Mouse (Mus musculus) heart, embryonic 15.5 days (tissue): ENCODE results near the gene Nhlh1. TPM values are rescaled to one million over a fixed set of nuclear protein-coding genes. Genes with fewer than 3 reads are reported as not detected.
A peak's percentile ranks its signal among the peaks of the same experiment; 100 is the strongest.

ENCODE experiments used
- ATAC-seq: fragments of 200-750 bp; cut with Nextera tagmentation; replicated peaks from 2 replicates; pipeline ENCODE4 v1.8.0; 2017; ENCODE audit warnings: low read depth, moderate TSS enrichment; ENCODE audit not compliant: insufficient number of reproducible peaks, insufficient read depth, low FRiP score
- H3K27ac ChIP-seq: fragments of 300-500 bp; sonication (generic); 2 replicates; pipeline ENCODE4 v1.5.1; 2015; ENCODE audit warnings: mild to moderate bottlenecking, inconsistent platforms
- H3K27me3 ChIP-seq: fragments of 300-500 bp; sonication (generic); 2 replicates; pipeline ENCODE4 v1.6.1; 2015; ENCODE audit warnings: inconsistent platforms
- H3K36me3 ChIP-seq: fragments of 300-500 bp; sonication (generic); 2 replicates; pipeline ENCODE4 v1.6.1; 2015; ENCODE audit warnings: mild to moderate bottlenecking, inconsistent platforms
- H3K4me1 ChIP-seq: fragments of 300-500 bp; sonication (generic); replicated peaks from 2 replicates; pipeline ENCODE4 v1.6.1; 2015; ENCODE audit warnings: inconsistent platforms
- H3K4me2 ChIP-seq: fragments of 300-500 bp; sonication (generic); 2 replicates; pipeline ENCODE4 v1.6.1; 2015; ENCODE audit warnings: inconsistent platforms, mild to moderate bottlenecking, moderate library complexity
- H3K4me3 ChIP-seq: fragments of 300-500 bp; sonication (generic); 2 replicates; pipeline ENCODE4 v1.5.1; 2015; ENCODE audit warnings: mild to moderate bottlenecking, inconsistent platforms
- H3K9ac ChIP-seq: fragments of 300-500 bp; sonication (generic); 2 replicates; pipeline ENCODE4 v1.6.1; 2015; ENCODE audit warnings: mild to moderate bottlenecking, inconsistent platforms
- H3K9me3 ChIP-seq: fragments of 300-500 bp; sonication (generic); replicated peaks from 2 replicates; pipeline ENCODE4 v1.6.1; 2016; ENCODE audit warnings: inconsistent platforms
- WGBS: fragments of 180-500 bp; shearing (Covaris S2); methylation state at CpG from one replicate; pipeline ENCODE4 v1.1.7; 2015; ENCODE audit warnings: mixed read lengths; 5-methylcytosine and 5-hydroxymethylcytosine counted together
- polyA plus RNA-seq: library from polyadenylated mRNA; unstranded; fragments of >200 nt; fragmentation: Nextera tagmentation; extraction: Ambion mirVana; gene quantifications from 2 replicates; pipeline ENCODE4 v1.2.1, GENCODE M21; 2015

Nhlh1 gene
- not detected in 2 replicates for polyA plus RNA-seq

GRCm38 (mm10) chr1:172057491-172057921, at the start of gene Nhlh1:
Nhlh1 (minus strand) TSS chr1:172057573.
- Histone ChIP-seq H3K9ac (no peak within 1 kb of the TSS), H3K27me3 (peaks cover 41% of the 10 kb centered on the region)

GRCm38 (mm10) chr1:172105101-172105500, 47.7 kb upstream of the Nhlh1 start:
- Histone ChIP-seq H3K4me2 (no peak overlapping the region), H3K27me3 (no peaks in the 10 kb centered on the region), H3K27ac (no peak overlapping the region), H3K4me3 (no peak overlapping the region), H3K9me3 (no peaks in the 10 kb centered on the region), H3K4me1 (peaks cover 3% of the 10 kb centered on the region; the same call in 1 of the 2 replicates), H3K9ac (no peak overlapping the region), H3K36me3 (peaks cover 85% of the 10 kb centered on the region)
- ATAC-seq, result no peak
- WGBS, result 80% methylated on average over 11 of the region's 11 CpGs

More at GRCm38 (mm10) chr1:172057491-172057921, at the start of gene Nhlh1:
- Histone ChIP-seq H3K4me2 (no peak within 1 kb of the TSS), H3K4me3 (no peak within 1 kb of the TSS), H3K4me1 (peaks cover 14% of the 10 kb centered on the region), H3K36me3 (no peaks in the 10 kb centered on the region), H3K9me3 (no peaks in the 10 kb centered on the region), H3K27ac (no peak within 1 kb of the TSS)
- 48% methylated on average over 2 of the region's 2 CpGs for WGBS
- ATAC-seq, result no peak

GRCm38 (mm10) chr1:172103619-172104018, 46.2 kb upstream of the Nhlh1 start:
- Histone ChIP-seq H3K36me3 (peaks cover 83% of the 10 kb centered on the region), H3K4me3 (no peak overlapping the region), H3K27me3 (no peaks in the 10 kb centered on the region), H3K4me2 (no peak overlapping the region), H3K9me3 (no peaks in the 10 kb centered on the region), H3K27ac (no peak overlapping the region), H3K4me1 (peaks cover 3% of the 10 kb centered on the region; the same call in 1 of the 2 replicates), H3K9ac (no peak overlapping the region)
- 71% methylated on average over 4 of the region's 4 CpGs for WGBS
- ATAC-seq, result no peak

- H3K4me2 ChIP-seq, result no peak overlapping the region
- H3K4me3 ChIP-seq, result no peak overlapping the region
- 80% methylated on average over 6 of the region's 6 CpGs for WGBS
- H3K27me3 ChIP-seq, result no peaks in the 10 kb centered on the region
- peaks cover 78% of the 10 kb centered on the region for H3K36me3 ChIP-seq
- no peaks in the 10 kb centered on the region for H3K9me3 ChIP-seq
- H3K4me1 ChIP-seq, result peaks cover 10% of the 10 kb centered on the region
- no peak overlapping the region for H3K9ac ChIP-seq
- no peak overlapping the region for H3K27ac ChIP-seq
- no peak for ATAC-seq
These were observed 42.1 kb upstream of the Nhlh1 start for GRCm38 (mm10) chr1:172099325-172100033.

- ATAC-seq, result no peak
These were observed 37.8 kb upstream of the Nhlh1 start for GRCm38 (mm10) chr1:172095202-172095601.

GRCm38 (mm10) chr1:172094295-172094694, 36.9 kb upstream of the Nhlh1 start:
- H3K9me3 ChIP-seq, result no peaks in the 10 kb centered on the region
- H3K27me3 ChIP-seq, result no peaks in the 10 kb centered on the region
- H3K9ac ChIP-seq, result no peak overlapping the region
- H3K27ac ChIP-seq, result peak overlapping the region; percentile 66
- H3K36me3 ChIP-seq, result peaks cover 70% of the 10 kb centered on the region
- ATAC-seq, result peak; percentile 55; the same call in 1 of the 2 replicates
- H3K4me2 ChIP-seq, result 0 out of 2 replicates have a peak overlapping the region, but pooled peaks have one; percentile 18
- no peak overlapping the region for H3K4me3 ChIP-seq
- peaks cover 22% of the 10 kb centered on the region for H3K4me1 ChIP-seq

More at GRCm38 (mm10) chr1:172095202-172095601, 37.8 kb upstream of the Nhlh1 start:
- Histone ChIP-seq H3K9ac (no peak overlapping the region), H3K27ac (peak overlapping the region; percentile 66), H3K36me3 (peaks cover 67% of the 10 kb centered on the region), H3K4me3 (no peak overlapping the region), H3K9me3 (no peaks in the 10 kb centered on the region), H3K27me3 (no peaks in the 10 kb centered on the region), H3K4me2 (no peak overlapping the region), H3K4me1 (peaks cover 22% of the 10 kb centered on the region)
- WGBS, result 34% methylated on average over 6 of the region's 6 CpGs

GRCm38 (mm10) chr1:172093522-172093921, 36.1 kb upstream of the Nhlh1 start:
- H3K4me3 ChIP-seq, result no peak overlapping the region
- no peak overlapping the region for H3K9ac ChIP-seq
- peaks cover 74% of the 10 kb centered on the region for H3K36me3 ChIP-seq
- ATAC-seq, result no peak
- H3K9me3 ChIP-seq, result no peaks in the 10 kb centered on the region
- WGBS, result 56% methylated on average over 3 of the region's 3 CpGs
- no peaks in the 10 kb centered on the region for H3K27me3 ChIP-seq
- H3K4me2 ChIP-seq, result no peak overlapping the region
- peak overlapping the region; percentile 66 for H3K27ac ChIP-seq
- H3K4me1 ChIP-seq, result peaks cover 22% of the 10 kb centered on the region

- ATAC-seq, result peak; percentile 67
- peaks cover 17% of the 10 kb centered on the region for H3K36me3 ChIP-seq
- under 1% methylated on average over 24 of the region's 24 CpGs for WGBS
- H3K4me2 ChIP-seq, result peak overlapping the region; percentile 62
- H3K9me3 ChIP-seq, result no peaks in the 10 kb centered on the region
- H3K4me3 ChIP-seq, result peak overlapping the region; percentile 82
- H3K9ac ChIP-seq, result peak overlapping the region; percentile 85
- H3K27me3 ChIP-seq, result no peaks in the 10 kb centered on the region
- H3K4me1 ChIP-seq, result peaks cover 16% of the 10 kb centered on the region
- peak overlapping the region; percentile 85 for H3K27ac ChIP-seq
These were observed 25.6 kb upstream of the Nhlh1 start for GRCm38 (mm10) chr1:172082899-172083445.

GRCm38 (mm10) chr1:172082101-172082898, 24.9 kb upstream of the Nhlh1 start, which contains the start of the genes Copa and Ncstn:
Copa (plus strand) TSS chr1:172082529.
Ncstn (minus strand) TSS chr1:172082795.
- Histone ChIP-seq H3K4me1 (peaks cover 16% of the 10 kb centered on the region), H3K4me2 (peak within 1 kb of the TSS; percentile 63), H3K4me3 (peak within 1 kb of the TSS; percentile 82), H3K27me3 (no peaks in the 10 kb centered on the region), H3K9me3 (no peaks in the 10 kb centered on the region), H3K27ac (peak within 1 kb of the TSS; percentile 85), H3K36me3 (peaks cover 21% of the 10 kb centered on the region), H3K9ac (peak within 1 kb of the TSS; percentile 85)
- WGBS, result under 1% methylated on average over 40 of the region's 40 CpGs
- peak; percentile 96 for ATAC-seq

- H3K4me2 ChIP-seq, result no peak overlapping the region
- peaks cover 50% of the 10 kb centered on the region for H3K36me3 ChIP-seq
- ATAC-seq, result no peak
- peaks cover 8% of the 10 kb centered on the region; the same call in 1 of the 2 replicates for H3K4me1 ChIP-seq
- H3K27me3 ChIP-seq, result no peaks in the 10 kb centered on the region
- H3K4me3 ChIP-seq, result no peak overlapping the region
- no peaks in the 10 kb centered on the region for H3K9me3 ChIP-seq
- 51% methylated on average over 5 of the region's 5 CpGs for WGBS
- no peak overlapping the region for H3K27ac ChIP-seq
- H3K9ac ChIP-seq, result no peak overlapping the region
These were observed 20.6 kb upstream of the Nhlh1 start for GRCm38 (mm10) chr1:172077981-172078380.

- ATAC-seq, result no peak
- H3K27me3 ChIP-seq, result no peaks in the 10 kb centered on the region
- peaks cover 84% of the 10 kb centered on the region for H3K36me3 ChIP-seq
- peaks cover 6% of the 10 kb centered on the region for H3K4me1 ChIP-seq
- 94% methylated on average over 7 of the region's 7 CpGs for WGBS
- no peak overlapping the region for H3K4me2 ChIP-seq
- no peaks in the 10 kb centered on the region for H3K9me3 ChIP-seq
- H3K27ac ChIP-seq, result no peak overlapping the region
- H3K4me3 ChIP-seq, result no peak overlapping the region
- H3K9ac ChIP-seq, result no peak overlapping the region
These were observed 15.2 kb upstream of the Nhlh1 start for GRCm38 (mm10) chr1:172072604-172073003.
